Comparison of ENCODE assay signal across 11 mouse cellular contexts in the genomic region with DNA sequence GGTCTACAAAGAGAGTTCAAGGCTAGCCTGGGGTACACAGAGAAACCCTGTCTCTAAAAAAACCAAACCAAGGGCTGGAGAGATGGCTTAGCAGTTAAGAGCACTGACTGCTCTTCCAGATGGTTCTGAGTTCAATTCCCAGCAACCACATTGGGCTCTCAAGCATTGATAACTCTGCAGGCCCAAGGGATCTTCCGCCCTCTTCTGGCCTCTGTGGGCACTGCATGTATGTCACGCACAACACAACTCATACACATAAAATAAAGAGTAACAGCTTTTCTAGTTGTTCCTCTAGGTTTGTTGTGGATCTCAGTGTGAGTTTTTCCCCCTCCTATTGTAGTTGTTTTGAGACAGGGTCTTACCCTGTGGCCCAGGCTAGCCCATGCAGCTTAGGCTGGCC.
DNase-seq lines count a peak whose midpoint lies in the region; ATAC-seq and TF ChIP-seq lines count a peak whose summit lies in the region.
"Had no signal": no experiment of that assay in that cellular context is flagged by ENCODE, and none has a peak within 500 bp of the region (broad histone marks: within the 10 kb centered on the region; RNA-seq: fewer than 3 reads in every experiment).

No protein-coding gene starts in this region.

- DNase-seq in cerebellum, adult 2 months, result no peak
- no peak for DNase-seq in cerebellum, adult 11-12 months
- DNase-seq in limb, embryonic 11.5 days (ENCODE audit: low spot score), result peak; percentile 62
- DNase-seq in limb, embryonic 10.5 days (ENCODE audit: low spot score), result no peak
- DNase-seq in liver, embryonic 13.5 days, result peak; percentile 10
- no peak for DNase-seq in adrenal gland, adult 8-10 months
- DNase-seq in hindbrain, embryonic 10.5 days (ENCODE audit: low spot score), result no peak

- 89% methylated on average over 2 of the region's 2 CpGs for WGBS in cerebellum, adult 2 months
- WGBS in limb, embryonic 11.5 days, result 91% methylated on average over 2 of the region's 2 CpGs
- WGBS in limb, embryonic 10.5 days, result 83% methylated on average over 2 of the region's 2 CpGs
- 50% methylated on average over 2 of the region's 2 CpGs for WGBS in liver, embryonic 13.5 days (ENCODE audit: insufficient replicate concordance)
- 85% methylated on average over 2 of the region's 2 CpGs for WGBS in hindbrain, embryonic 10.5 days

- TF ChIP-seq CTCF in cerebellum, adult 2 months (IDR thresholded peaks at IDR 0.05; ENCODE audit: borderline replicate concordance, insufficient read depth, low read depth, low read length), result peak; percentile 32; the same call in 1 of the 2 replicates
- peak; percentile 92 for TF ChIP-seq CTCF in E14TG2a.4 (conservative IDR thresholded peaks at IDR 0.05; ENCODE audit: low read length)

- TF ChIP-seq POLR2A in cerebellum, adult 2 months (IDR thresholded peaks at IDR 0.05; ENCODE audit: borderline replicate concordance, insufficient read depth, low read length), result no peak

- H3K4me2 ChIP-seq in limb, embryonic 11.5 days (ENCODE audit: low read depth, severe bottlenecking), result no peak overlapping the region
- H3K4me2 ChIP-seq in liver, embryonic 13.5 days, result no peak overlapping the region
- H3K4me2 ChIP-seq: heart, embryonic 13.5 days; kidney, embryonic 15.5 days had no signal

- H3K9ac ChIP-seq in limb, embryonic 11.5 days (ENCODE audit: low read length), result no peak overlapping the region
- no peak overlapping the region for H3K9ac ChIP-seq in liver, embryonic 13.5 days
- H3K9ac ChIP-seq: heart, embryonic 13.5 days; kidney, embryonic 15.5 days had no signal

- no peak for ATAC-seq in limb, embryonic 11.5 days (ENCODE audit: insufficient number of reproducible peaks, low FRiP score, low TSS enrichment, low read depth)
- no peak for ATAC-seq in liver, embryonic 13.5 days (ENCODE audit: low read depth)

- H3K4me1 ChIP-seq in cerebellum, adult 2 months (ENCODE audit: control insufficient read depth, insufficient read depth, low read length), result peaks cover 8% of the 10 kb centered on the region; the same call in 1 of the 2 replicates
- H3K4me1 ChIP-seq in limb, embryonic 11.5 days (ENCODE audit: control insufficient read depth, insufficient read depth, low read length), result peaks cover 21% of the 10 kb centered on the region
- H3K4me1 ChIP-seq in limb, embryonic 10.5 days, result peaks cover 44% of the 10 kb centered on the region
- H3K4me1 ChIP-seq in E14TG2a.4 (replicated peaks; ENCODE audit: low read depth, low read length), result peaks cover 65% of the 10 kb centered on the region
- H3K4me1 ChIP-seq in liver, embryonic 13.5 days (replicated peaks), result peaks cover 14% of the 10 kb centered on the region; the same call in 1 of the 2 replicates
- peaks cover 42% of the 10 kb centered on the region for H3K4me1 ChIP-seq in hindbrain, embryonic 10.5 days (replicated peaks)

- no peak overlapping the region for H3K4me3 ChIP-seq in cerebellum, adult 2 months (replicated peaks; ENCODE audit: insufficient read depth, low read depth, low read length)
- H3K4me3 ChIP-seq in limb, embryonic 11.5 days (ENCODE audit: low read depth, low read length), result no peak overlapping the region
- no peak overlapping the region for H3K4me3 ChIP-seq in limb, embryonic 10.5 days
- H3K4me3 ChIP-seq in E14TG2a.4 (replicated peaks; ENCODE audit: low read length), result no peak overlapping the region
- H3K4me3 ChIP-seq in liver, embryonic 13.5 days (replicated peaks), result no peak overlapping the region
- no peak overlapping the region for H3K4me3 ChIP-seq in hindbrain, embryonic 10.5 days
- H3K4me3 ChIP-seq: erythroblast, embryonic 14.5 days; heart, embryonic 13.5 days; kidney, embryonic 15.5 days had no signal

- H3K27ac ChIP-seq in cerebellum, adult 2 months (ENCODE audit: insufficient read depth, low read length), result no peak overlapping the region
- no peak overlapping the region for H3K27ac ChIP-seq in limb, embryonic 11.5 days (replicated peaks; ENCODE audit: low read depth, low read length)
- H3K27ac ChIP-seq in limb, embryonic 10.5 days, result no peak overlapping the region
- no peak overlapping the region for H3K27ac ChIP-seq in liver, embryonic 13.5 days
- H3K27ac ChIP-seq in hindbrain, embryonic 10.5 days, result no peak overlapping the region
- H3K27ac ChIP-seq: heart, embryonic 13.5 days; kidney, embryonic 15.5 days had no signal

- H3K27me3 ChIP-seq in cerebellum, adult 2 months (ENCODE audit: control insufficient read depth, insufficient read depth, low read length), result no peaks in the 10 kb centered on the region
- H3K27me3 ChIP-seq in limb, embryonic 11.5 days (ENCODE audit: control insufficient read depth, insufficient read depth, low read length), result peaks cover 26% of the 10 kb centered on the region
- H3K27me3 ChIP-seq in limb, embryonic 10.5 days (ENCODE audit: low read depth, poor library complexity, severe bottlenecking), result peaks cover 91% of the 10 kb centered on the region
- peaks cover 31% of the 10 kb centered on the region for H3K27me3 ChIP-seq in E14TG2a.4 (ENCODE audit: insufficient read depth, low read length)
- H3K27me3 ChIP-seq in liver, embryonic 13.5 days, result peaks cover 47% of the 10 kb centered on the region
- H3K27me3 ChIP-seq in hindbrain, embryonic 10.5 days (ENCODE audit: insufficient read depth, poor library complexity, severe bottlenecking), result peaks cover 72% of the 10 kb centered on the region

- no peaks in the 10 kb centered on the region for H3K36me3 ChIP-seq in limb, embryonic 11.5 days (ENCODE audit: control insufficient read depth, insufficient read depth, low read length)
- H3K36me3 ChIP-seq in limb, embryonic 10.5 days, result no peaks in the 10 kb centered on the region
- H3K36me3 ChIP-seq in E14TG2a.4 (ENCODE audit: insufficient read depth, low read length), result no peaks in the 10 kb centered on the region
- no peaks in the 10 kb centered on the region for H3K36me3 ChIP-seq in liver, embryonic 13.5 days
- H3K36me3 ChIP-seq in hindbrain, embryonic 10.5 days, result no peaks in the 10 kb centered on the region
- H3K36me3 ChIP-seq: heart, embryonic 13.5 days; kidney, embryonic 15.5 days had no signal

- H3K9me3 ChIP-seq in limb, embryonic 11.5 days (ENCODE audit: control insufficient read depth, low read length), result no peaks in the 10 kb centered on the region
- no peaks in the 10 kb centered on the region for H3K9me3 ChIP-seq in limb, embryonic 10.5 days (replicated peaks)
- H3K9me3 ChIP-seq in E14TG2a.4 (ENCODE audit: low read length), result no peaks in the 10 kb centered on the region
- H3K9me3 ChIP-seq in liver, embryonic 13.5 days (replicated peaks), result no peaks in the 10 kb centered on the region
- H3K9me3 ChIP-seq in hindbrain, embryonic 10.5 days, result no peaks in the 10 kb centered on the region
- H3K9me3 ChIP-seq: heart, embryonic 13.5 days; kidney, embryonic 15.5 days had no signal

Comparison
In these comparisons a context has a peak if more than half of its experiments do, and no peak if none do; other contexts are left out.
1. DNase-seq: peak in limb, embryonic 11.5 days (single experiment) and liver, embryonic 13.5 days (single experiment); none in cerebellum, adult 2 months (0 of 2), cerebellum, adult 11-12 months (single experiment), limb, embryonic 10.5 days (single experiment), adrenal gland, adult 8-10 months (single experiment) and hindbrain, embryonic 10.5 days (single experiment).